Mouse (Mus musculus): Measurements from ENCODE around the gene Ptges.

GRCm38 (mm10) chr2:30923099-30923498 is 6.6 kb downstream of the Ptges start:
- TF ChIP-seq CTCF (conservative IDR thresholded peaks at IDR 0.05; ENCODE audit: low read length) (no peak), NANOG (IDR thresholded peaks at IDR 0.05; ENCODE audit: borderline replicate concordance, low read length) (no peak)
